Mouse (Mus musculus) inflammation-experienced regulatory T-cells, adult 6 months (primary cell): ENCODE data around the gene Bcl11a. TPM values are rescaled to one million over a fixed set of nuclear protein-coding genes. Genes with fewer than 3 reads are reported as not detected.

Experiments used
- ATAC-seq: one replicate; pipeline ENCODE4 v1.8.0; 2017
- polyA plus RNA-seq, 3 experiments: library from polyadenylated mRNA; unstranded; fragments of 100-300 nt; shearing (Covaris generic); gene quantifications; one replicate each; pipeline ENCODE4 v1.2.1; 2017

Gene Bcl11a
- polyA plus RNA-seq, 3 experiments from 2014 or later, result 0.35 to 0.51 (median 0.44) TPM

- no peak for ATAC-seq
Measured at GRCm38 (mm10) chr11:24132853-24133252, 55.0 kb downstream of the Bcl11a start.

DNA sequence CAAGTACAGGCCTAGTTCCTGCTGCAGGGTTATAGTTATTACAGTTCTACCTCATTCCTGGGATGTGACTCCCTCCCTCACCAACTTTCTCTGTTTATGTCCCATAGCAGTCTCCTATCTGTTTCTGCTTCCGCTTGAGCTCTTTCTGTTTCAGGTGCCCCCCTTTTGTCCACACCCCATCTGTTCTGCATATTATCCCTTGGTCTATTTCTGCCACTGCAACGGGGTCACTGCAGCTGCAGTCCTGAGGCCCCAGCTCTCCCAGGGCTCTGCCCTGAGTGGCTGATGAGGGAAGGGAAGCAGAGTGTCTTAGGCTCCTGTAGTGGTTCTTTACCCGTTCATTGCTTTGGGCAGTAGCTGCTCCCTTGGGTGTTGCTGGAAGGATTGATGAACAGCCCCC, 55.6 kb downstream of the Bcl11a start:
- no peak for ATAC-seq

- no peak for ATAC-seq
Measured at GRCm38 (mm10) chr11:24133928-24134327, 56.1 kb downstream of the Bcl11a start.

- ATAC-seq, result no peak
Measured at GRCm38 (mm10) chr11:24135244-24135643, 57.4 kb downstream of the Bcl11a start.

DNA sequence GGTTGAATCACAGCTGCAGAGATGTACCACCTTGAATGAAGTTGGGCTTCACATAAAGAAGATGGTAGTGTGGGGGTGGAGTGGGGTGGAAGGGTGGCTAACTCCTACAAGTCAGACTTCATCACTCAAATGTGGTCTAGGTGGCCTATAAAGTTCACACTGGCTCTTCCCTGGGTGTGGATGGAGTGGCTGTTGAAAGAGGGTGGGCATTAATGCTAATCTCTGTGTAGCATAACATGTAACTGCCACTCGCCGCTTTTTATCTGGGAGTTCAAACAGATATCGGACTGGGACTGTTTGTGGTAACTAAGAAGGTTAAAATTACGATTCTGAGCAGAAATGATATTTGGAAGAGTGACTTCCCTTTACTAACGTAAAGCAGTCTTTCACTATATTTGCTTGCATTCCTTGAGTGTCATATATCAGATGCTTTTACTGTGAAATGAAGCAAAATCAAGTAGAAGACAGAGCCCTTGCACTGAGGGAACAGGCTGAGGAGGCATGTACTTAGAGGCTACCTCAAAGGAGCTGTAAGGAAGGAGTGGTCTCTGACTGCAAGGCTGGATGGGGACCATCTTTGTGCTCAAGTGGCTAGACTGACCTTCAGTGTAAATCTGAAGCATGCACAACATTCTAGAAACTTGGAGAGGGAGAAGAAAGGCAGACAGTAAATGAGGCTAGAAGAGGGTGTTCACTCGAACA, 58.4 kb downstream of the Bcl11a start:
- no peak for ATAC-seq

DNA sequence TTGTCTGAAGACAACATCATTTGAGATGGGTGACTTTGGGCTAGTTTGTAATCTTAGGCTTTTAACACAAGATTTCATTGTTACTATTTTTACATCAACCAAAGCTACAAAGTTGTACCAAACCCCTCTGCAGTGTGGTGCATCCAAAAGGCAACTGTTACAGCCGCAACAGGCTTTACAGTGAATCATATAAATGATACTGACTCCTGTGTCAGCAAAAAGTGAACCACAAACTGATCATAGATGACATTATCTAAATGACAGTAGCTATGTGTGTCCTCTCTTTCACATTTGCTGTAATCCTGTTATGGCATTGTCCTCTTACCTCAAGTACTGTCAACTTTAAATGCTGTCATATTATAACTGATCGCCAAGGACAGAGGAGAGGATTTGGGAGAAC, 60.0 kb downstream of the Bcl11a start:
- no peak for ATAC-seq

DNA sequence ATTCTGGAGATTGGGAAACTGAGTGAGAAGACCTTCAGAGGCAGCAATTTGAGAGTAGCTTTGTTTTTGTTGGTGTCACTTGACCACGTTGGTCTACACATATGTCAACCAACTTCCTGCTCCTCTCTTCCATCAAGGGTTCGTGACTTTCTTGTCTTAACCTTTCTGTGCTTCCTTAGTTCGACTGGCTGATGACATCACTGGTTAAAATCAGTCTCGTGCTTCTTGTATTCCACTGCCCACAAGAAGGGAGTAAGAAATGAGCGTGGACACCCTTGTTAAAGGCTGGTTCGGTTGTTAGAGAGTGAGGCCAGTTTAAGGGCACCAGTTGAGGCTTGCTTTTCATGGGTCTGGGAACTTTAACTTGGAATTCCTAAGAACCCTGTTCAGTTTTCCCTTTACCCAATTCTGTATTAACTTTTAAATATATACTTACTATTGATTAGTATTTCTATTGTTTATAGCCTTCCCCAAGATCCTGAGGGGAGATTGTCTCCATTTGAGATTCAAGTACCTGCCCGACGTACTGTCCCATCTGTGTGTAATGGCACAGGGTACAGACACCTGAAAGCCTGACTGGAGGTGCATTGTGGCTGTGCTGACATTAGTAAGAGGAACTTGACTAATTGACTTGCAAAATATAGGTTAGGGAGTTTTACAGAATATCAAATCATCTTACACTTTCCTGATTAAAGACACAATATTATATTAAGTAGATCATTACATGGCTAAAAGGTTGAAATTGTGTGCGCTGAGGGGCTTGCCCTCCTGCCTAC, 60.9 kb downstream of the Bcl11a start:
- no peak for ATAC-seq

DNA sequence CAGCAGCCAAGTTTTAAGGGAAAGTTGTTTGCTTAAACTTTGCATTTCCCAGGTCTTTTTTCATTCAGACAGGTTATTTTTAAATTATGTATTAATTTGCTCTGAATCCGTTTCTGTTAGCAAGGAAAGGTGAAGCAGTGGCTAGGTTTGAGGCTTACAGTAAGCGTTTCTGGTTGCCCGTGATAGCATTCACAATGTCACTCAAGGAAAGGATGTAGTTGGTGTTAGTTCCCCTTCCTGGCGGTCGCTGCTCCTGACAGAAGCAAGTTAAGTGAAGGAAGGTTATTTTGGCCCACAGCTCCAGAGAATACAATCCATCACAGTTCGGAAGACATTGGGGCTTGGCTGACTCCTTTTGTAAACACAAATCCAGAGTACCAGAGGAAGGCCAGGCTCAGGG, 61.6 kb downstream of the Bcl11a start:
- ATAC-seq, result no peak

GRCm38 (mm10) chr11:24139952-24140351, 62.1 kb downstream of the Bcl11a start:
- ATAC-seq, result no peak

- ATAC-seq, result no peak
Measured at GRCm38 (mm10) chr11:24140948-24141347, 63.1 kb downstream of the Bcl11a start.

DNA sequence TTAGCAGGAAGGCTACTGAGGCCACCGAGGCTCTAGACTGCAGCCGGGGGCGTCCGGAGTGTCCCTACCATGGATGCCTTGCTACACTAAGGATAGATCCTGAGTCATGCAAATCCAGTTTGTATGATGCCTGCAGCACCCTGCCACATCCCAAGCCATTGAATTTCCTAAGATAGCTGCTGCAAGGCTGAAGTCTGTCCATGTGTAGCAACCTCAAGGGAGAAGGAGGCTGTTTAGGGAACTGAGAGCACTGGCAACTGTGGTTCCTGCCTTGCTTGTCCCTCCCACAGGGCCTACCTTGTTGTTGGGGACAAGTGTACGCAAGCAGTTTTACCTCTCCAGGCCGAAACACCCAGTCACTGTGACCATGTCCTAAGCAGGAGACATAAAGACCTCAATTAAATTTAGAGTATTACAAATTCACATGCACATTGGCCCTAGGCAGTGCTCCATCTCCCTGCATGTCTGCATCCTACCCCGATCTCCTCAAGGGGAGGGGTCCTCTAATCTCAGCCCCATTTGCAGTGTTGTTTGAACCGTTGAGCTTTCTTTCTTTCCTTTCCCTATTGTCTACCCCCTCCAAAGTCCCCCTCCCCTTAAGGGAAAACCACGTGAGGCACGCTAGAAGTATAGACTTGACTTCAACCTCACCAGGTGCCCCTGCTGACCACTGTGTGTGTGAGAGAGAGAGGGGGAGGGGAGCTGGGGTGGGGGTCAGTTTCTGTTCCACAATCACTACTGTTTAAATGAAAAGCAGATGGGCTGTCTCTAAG, 63.8 kb downstream of the Bcl11a start:
- ATAC-seq, result no peak

GRCm38 (mm10) chr11:24142316-24142715, 64.5 kb downstream of the Bcl11a start:
- no peak for ATAC-seq

DNA sequence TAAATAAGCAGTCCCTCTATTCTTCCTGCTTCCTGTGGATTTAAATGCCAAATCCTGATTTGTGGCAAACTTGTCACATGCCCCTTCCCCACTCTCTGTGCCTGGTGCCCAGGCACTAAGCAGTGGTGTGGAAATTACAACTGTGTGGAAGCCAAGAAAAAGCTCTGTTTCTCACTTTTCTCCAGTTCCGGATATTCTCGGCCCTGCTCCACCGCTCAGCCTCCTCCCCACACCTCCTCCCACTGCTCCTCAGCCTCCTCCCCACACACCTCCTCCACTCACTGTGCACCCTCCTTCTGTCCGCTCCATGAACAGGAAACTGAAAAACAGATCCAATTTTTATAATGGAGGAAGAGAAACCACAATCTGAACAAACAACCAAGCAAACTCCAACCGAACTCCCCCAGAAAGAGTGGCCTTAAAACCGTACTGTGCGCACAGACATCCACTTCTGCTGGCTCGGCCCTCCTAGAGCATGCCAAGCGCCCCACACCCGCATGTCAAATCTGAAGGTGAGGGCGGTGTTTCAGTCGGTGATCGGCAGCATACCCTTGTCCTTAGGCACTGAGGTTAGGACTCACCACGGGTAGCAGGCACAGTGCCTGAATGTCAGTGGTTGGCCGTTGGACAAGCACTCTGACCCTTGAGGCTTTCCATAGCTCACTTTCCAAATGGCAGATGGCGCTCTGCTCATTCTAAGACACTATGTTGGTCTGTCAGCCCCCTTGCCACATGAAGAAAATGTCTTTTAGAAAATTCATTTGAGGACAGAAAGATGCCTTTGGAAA, 66.5 kb downstream of the Bcl11a start:
- ATAC-seq, result no peak

GRCm38 (mm10) chr11:24146034-24146433, 68.2 kb downstream of the Bcl11a start:
- no peak for ATAC-seq

DNA sequence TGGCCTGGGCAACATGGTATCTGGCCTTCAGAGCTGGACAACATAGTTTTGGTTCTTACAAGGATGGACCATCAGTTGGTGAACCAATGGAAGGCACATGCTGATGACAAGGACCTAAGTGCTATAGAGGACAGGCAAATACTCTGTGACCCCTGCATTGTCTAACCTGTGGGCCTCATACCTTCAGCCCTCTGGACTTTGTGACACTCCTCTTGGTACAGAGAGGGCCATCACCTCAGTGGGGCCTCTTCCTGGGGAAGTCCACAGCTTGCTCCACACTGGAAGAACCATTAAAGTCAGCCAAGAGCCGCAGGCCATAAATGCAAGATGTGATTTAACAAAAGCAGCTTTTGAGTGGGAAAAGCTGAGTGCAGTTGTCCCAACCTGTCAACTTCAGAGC, 68.6 kb downstream of the Bcl11a start:
- no peak for ATAC-seq

DNA sequence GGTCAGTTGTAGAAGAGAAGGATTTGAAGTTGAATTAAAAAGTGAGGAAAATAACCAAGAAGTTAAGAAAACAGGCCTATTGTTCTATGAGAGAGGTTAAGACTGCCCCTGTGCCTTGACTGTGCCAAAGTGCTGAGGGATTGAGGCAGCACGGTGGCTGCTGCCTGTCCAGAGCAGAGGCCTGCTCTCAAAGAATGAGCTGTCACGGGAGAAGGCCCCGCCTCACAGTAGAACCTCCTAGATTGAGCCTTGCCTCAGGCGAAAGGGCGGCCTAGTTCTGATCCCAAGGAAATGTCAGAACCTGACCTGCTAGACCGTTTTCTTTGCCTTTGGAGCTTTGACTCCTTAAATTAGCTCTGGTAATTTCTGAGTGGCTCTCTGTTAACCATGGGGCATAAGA, 69.8 kb downstream of the Bcl11a start:
- no peak for ATAC-seq

DNA sequence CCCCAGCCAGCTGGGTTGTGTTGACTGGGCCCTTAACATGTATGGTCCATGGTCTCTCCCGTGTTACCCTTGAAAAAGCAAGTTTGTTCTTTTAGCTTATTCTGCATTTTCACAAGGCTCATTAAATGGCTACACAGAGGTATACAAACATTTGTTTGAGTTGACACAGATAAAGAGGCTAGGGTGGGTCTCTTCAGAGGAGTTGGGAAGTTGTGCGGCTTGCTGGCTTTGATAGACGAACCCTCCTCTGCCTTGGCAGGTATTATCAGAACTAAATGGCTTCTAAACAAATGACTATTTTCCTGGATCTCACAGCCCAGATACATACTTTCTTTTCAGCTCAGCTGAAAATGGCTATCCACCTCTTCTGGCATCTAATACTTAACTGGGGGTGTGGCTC, 70.7 kb downstream of the Bcl11a start:
- no peak for ATAC-seq

GRCm38 (mm10) chr11:24149462-24150220, 71.8 kb downstream of the Bcl11a start:
- ATAC-seq, result no peak

DNA sequence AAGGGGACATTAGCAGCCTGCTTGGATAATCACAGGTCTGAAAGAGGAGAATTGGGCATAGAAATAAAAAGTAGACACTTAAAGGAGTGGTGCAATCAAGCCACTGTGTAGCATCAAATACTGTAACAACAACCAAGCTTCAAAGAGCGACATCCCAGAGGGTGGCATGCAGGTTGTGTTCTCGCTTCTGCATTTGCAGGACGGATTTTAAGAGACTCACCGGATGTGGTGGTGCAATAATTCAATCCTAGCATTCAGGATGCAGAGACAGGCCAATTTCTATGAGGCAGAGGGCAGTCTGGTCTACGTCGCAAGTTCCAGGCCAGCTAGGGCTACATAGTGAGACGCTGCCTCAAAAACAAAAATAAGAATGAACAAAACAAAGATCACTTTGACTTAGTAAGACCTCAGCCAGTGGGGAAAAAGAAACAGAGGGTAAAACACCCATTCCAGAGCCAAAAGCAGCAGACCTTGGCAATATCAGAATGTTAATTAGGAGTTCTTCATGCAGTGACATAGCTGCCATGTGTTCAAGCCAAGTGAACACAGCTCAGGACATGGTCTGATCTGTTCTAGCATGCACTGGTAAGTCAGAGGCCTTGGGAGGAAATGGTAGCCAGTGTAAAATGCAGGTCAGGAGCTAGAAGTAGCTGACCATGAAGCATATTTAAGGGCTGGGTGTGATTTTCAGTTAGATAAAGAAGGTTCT, 74.4 kb downstream of the Bcl11a start:
- no peak for ATAC-seq

- no peak for ATAC-seq
Measured at GRCm38 (mm10) chr11:24153049-24153448, 75.2 kb downstream of the Bcl11a start.

DNA sequence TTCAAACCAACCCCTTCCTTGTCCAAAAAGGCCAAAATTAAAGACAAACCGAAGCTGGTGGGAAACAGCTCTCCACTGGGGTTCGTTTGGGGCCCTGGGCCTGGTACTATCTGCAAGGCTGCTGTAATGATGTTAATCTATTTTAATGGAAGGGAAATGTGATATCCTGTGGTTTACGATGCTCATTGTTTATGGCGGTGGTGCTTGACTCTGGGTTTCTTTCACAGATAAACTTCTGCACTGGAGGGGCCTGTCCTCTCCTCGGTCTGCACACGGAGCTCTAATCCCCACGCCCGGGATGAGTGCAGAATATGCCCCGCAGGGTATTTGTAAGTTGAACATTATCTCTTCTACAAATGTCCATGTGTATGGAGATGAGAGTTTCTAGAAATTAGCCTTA, 80.2 kb downstream of the Bcl11a start:
- no peak for ATAC-seq
